Mouse (Mus musculus) E14TG2a.4 (cell line): ENCODE measurements around the gene Lrrc47.
A peak's percentile ranks its signal among the peaks of the same experiment; 100 is the strongest.

Source experiments
- H3K27me3 ChIP-seq: 2 replicates; pipeline ENCODE4 v1.6.1; 2014; ENCODE audit warnings: low read length, control low read depth; ENCODE audit not compliant: insufficient read depth
- H3K36me3 ChIP-seq: 2 replicates; pipeline ENCODE4 v1.6.1; 2014; ENCODE audit warnings: low read length, control low read depth; ENCODE audit not compliant: insufficient read depth
- H3K4me1 ChIP-seq: replicated peaks from 2 replicates; pipeline ENCODE4 v1.6.1; 2014; ENCODE audit warnings: low read depth, low read length, control low read depth
- H3K4me3 ChIP-seq: replicated peaks from 2 replicates; pipeline ENCODE4 v1.5.1; 2014; ENCODE audit warnings: mild to moderate bottlenecking, low read length
- H3K9me3 ChIP-seq: 2 replicates; pipeline ENCODE4 v1.6.1; 2014; ENCODE audit warnings: low read length, control low read depth
- CTCF ChIP-seq: conservative IDR thresholded peaks from 2 replicates; pipeline ENCODE4 v1.5.1; 2014; ENCODE audit warnings: low read length
- NANOG ChIP-seq: IDR thresholded peaks from 2 replicates; pipeline ENCODE4 v1.6.1; 2014; ENCODE audit warnings: borderline replicate concordance, low read length, mixed read lengths
- POU5F1 ChIP-seq: IDR thresholded peaks from 2 replicates; pipeline ENCODE4 v1.6.1; 2014; ENCODE audit warnings: low read length, borderline replicate concordance

Gene Lrrc47

DNA sequence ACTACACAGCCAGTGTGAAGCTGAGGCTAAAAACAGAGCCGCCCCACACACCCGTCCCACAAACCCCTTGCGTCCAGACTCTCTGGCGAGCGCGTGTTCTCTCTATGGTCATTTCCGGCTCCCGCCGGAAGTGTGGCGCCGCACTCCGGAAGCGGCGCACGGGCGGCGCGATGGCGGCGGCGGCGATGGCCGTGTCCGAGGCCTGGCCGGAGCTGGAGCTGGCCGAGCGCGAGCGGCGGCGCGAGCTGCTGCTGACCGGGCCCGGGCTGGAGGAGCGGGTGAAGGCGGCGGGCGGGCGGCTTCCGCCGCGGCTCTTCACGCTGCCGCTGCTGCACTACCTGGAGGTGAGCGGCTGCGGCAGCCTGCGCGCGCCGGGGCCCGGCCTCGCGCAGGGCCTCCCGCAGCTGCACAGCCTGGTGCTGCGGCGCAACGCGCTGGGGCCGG is at the start of gene Lrrc47:
Lrrc47 (plus strand) TSS at position 86 of the 444 bp plus-strand sequence.
- H3K9me3 ChIP-seq: no peaks in the 10 kb centered on the region
- H3K36me3 ChIP-seq: peaks cover 52% of the 10 kb centered on the region
- peaks cover 58% of the 10 kb centered on the region for H3K4me1 ChIP-seq
- TF ChIP-seq POU5F1: no peak
- no peak for TF ChIP-seq CTCF
- TF ChIP-seq NANOG: no peak
- H3K27me3 ChIP-seq: no peaks in the 10 kb centered on the region
- peak within 1 kb of the TSS; percentile 99 for H3K4me3 ChIP-seq

DNA sequence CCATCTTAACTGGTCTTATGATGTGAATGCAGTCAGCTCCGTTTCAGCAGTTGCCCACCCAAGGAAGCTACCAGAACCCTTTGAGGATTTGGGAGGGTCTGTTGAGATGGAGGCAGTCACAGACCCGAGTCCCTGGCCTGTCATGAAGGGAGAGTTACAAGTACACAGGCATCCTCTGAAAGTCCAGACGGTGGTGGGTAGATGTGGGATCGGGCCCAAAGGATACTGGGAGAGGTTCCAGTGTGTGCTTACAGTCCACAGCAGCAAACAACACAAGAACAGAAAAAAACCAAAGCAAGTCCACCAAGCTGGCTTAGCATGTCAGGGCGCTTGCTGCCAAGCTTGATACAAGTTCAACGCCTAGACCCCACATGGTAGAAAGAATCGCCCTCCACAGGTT is 48.9 kb upstream of the Lrrc47 start:
- TF ChIP-seq NANOG (no peak), CTCF (no peak)
- peaks cover 32% of the 10 kb centered on the region for H3K4me1 ChIP-seq
- H3K27me3 ChIP-seq: no peaks in the 10 kb centered on the region
- H3K4me3 ChIP-seq: no peak overlapping the region
- peaks cover 87% of the 10 kb centered on the region for H3K36me3 ChIP-seq
- no peaks in the 10 kb centered on the region for H3K9me3 ChIP-seq

DNA sequence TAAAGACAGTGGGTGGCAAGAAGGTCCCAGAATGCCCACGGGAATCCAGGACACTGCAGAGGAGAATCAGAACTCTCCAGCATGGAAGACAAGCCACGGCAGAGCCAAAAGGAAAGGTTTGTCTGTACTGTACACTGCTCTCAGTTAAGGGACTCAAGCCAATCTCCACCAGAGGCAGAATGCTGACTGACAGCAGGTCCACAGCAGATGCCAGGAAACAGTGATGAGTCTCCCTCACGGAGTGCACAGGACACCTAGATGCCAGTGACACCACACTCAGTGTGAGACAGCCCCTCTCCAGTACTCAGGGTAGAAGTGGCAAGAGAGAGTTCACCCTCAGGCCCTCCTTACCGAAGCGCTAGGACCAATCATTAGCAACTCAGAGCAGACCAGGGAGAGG is 44.9 kb upstream of the Lrrc47 start:
- Histone ChIP-seq H3K36me3 (peaks cover 95% of the 10 kb centered on the region), H3K9me3 (no peaks in the 10 kb centered on the region), H3K4me1 (peaks cover 6% of the 10 kb centered on the region; the same call in 1 of the 2 replicates), H3K27me3 (no peaks in the 10 kb centered on the region), H3K4me3 (no peak overlapping the region)
- TF ChIP-seq NANOG (no peak), POU5F1 (no peak), CTCF (no peak)

DNA sequence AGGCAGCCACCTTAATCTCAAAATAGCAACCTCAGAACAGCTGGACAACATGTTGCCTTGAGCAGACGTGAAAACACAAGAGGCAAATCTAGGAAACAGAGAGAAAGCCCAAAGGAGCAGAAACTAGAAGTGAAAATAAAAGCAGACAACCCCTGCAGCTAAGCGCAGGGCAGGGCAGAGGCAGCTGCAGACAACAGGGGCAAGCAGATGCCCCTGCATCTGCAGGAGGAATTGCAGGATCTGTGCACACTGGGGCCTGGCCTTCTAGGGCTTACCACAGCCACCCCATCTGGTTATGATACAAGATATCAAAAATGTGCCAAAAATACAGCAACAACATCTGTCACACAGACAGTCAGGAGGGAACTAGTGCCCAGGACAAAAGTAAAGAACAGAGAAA is 44.0 kb upstream of the Lrrc47 start:
- TF ChIP-seq CTCF (no peak), NANOG (no peak), POU5F1 (no peak)
- Histone ChIP-seq H3K4me1 (0 out of 2 replicates have a peak, but pooled peaks cover 3% of the 10 kb centered on the region), H3K36me3 (peaks cover 92% of the 10 kb centered on the region), H3K9me3 (no peaks in the 10 kb centered on the region), H3K4me3 (no peak overlapping the region), H3K27me3 (no peaks in the 10 kb centered on the region)

DNA sequence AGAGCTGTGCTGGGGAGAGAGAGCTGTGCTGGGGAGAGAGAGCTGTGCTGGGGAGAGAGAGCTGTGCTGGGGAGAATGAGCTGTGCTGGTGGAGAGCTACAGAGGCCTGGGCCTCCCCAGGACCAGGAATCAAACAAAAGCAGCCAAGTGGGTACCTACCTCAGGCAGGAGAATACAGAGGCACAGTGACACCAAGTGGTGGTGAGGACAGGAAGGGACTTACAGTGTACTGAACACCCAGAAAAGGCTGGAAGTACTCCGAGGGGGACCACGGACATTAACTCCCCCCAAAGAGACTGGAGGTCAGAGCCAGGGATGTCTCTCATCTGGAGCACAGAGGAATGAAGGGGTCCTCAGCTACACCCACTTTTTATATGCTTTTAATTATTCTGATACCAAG is 43.5 kb upstream of the Lrrc47 start:
- Histone ChIP-seq H3K4me1 (0 out of 2 replicates have a peak, but pooled peaks cover 3% of the 10 kb centered on the region), H3K4me3 (no peak overlapping the region), H3K36me3 (peaks cover 88% of the 10 kb centered on the region), H3K27me3 (no peaks in the 10 kb centered on the region), H3K9me3 (no peaks in the 10 kb centered on the region)
- no peak for TF ChIP-seq CTCF
- no peak for TF ChIP-seq NANOG
- no peak for TF ChIP-seq POU5F1

DNA sequence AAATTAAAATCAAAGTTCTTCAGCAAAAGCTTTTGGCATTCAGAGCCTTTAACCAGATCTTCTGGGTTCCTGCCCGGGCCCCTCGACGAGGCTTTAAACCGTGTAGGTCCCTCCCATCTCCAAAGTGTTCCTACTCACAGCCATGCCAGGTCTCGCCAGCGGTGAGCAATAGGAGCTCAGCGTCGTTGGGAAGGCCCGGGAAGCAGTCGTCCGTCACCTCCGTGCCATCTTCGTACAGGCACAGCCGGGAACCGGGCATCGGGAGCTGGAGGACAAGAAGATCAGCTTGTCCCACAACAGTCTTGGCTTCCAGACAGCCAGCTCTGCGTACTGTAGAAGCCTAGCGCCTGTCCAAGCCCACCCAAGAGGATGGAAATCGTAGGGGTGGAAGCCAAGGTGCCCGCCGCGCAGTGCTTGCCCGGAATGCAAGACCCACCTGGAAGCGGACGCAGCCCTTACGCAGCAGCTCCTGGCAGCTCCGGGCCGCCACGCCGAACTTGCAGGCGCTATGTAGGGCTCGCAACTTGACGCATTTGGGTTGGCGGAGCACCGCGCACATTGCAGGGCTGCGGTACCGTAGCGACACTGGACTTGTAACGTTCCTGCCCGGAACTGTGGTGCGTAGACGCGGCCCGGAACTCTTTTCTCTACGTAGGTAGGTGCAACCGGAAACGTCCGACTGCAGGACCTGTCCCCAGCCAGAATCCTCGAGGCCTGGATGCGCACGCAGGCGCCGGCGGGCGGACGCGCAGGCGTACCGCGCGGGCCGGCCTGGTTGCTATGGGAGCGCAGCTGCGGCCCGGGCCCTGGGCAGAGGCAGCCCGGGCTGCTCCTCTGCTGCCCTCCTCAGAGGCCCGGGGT is 36.9 kb upstream of the Lrrc47 start, which contains the start of the genes Dffb and Cep104:
Dffb (minus strand) TSS at position 696 of the 861 bp plus-strand sequence.
Cep104 (plus strand) TSS at position 764 of the 861 bp plus-strand sequence.
- 0 out of 2 replicates have a peak, but pooled peaks cover 4% of the 10 kb centered on the region for H3K27me3 ChIP-seq
- TF ChIP-seq NANOG (no peak), POU5F1 (no peak), CTCF (no peak)
- H3K9me3 ChIP-seq: no peaks in the 10 kb centered on the region
- peak within 1 kb of the TSS; percentile 97 for H3K4me3 ChIP-seq
- H3K4me1 ChIP-seq: peaks cover 25% of the 10 kb centered on the region
- peaks cover 40% of the 10 kb centered on the region for H3K36me3 ChIP-seq

DNA sequence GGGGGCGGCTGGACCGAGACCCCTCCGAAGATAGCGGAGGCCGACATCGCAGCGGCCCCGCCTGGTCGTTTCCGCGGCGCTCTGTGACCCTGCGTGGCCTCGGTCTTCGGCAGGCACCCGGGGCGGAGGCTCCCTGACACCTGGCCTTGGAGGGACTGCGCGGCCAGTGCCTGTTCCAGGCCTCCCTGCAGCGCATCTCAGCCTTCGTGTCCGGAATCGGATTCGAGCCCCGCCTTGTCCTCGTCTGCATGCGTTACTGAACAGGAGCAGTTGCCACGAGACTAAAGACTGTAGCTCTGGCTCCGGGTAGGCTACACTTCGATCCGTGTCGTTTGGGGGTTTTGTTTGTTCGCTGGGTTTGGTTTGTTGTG is 36.3 kb upstream of the Lrrc47 start:
- TF ChIP-seq POU5F1: no peak
- no peak for TF ChIP-seq CTCF
- no peak for TF ChIP-seq NANOG
- Histone ChIP-seq H3K9me3 (no peaks in the 10 kb centered on the region), H3K4me1 (peaks cover 25% of the 10 kb centered on the region)

DNA sequence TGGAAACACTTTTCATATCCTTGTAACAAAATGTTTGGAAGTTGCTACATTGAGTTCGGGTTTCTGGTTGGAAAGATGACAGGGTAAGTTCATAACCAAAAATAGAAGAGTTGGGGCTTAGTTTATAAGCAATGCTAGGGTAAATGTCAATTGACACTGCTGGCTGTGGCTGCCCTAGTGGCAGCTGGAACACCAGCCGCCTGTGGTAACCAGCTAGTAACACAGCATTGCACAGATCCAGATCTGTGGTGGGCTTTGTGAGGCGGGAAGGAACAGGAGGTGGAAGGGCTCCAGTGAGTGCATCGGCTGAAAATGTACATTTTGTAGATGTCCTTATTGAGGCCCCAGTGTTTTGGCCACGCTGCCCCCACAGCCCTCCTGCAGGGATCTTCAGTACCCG is 35.8 kb upstream of the Lrrc47 start:
- Histone ChIP-seq H3K36me3 (peaks cover 39% of the 10 kb centered on the region), H3K4me3 (peak overlapping the region; percentile 97), H3K9me3 (no peaks in the 10 kb centered on the region), H3K4me1 (peaks cover 25% of the 10 kb centered on the region), H3K27me3 (0 out of 2 replicates have a peak, but pooled peaks cover 4% of the 10 kb centered on the region)
- TF ChIP-seq POU5F1: no peak
- TF ChIP-seq CTCF: no peak

More for the DNA sequence above, 36.3 kb upstream of the Lrrc47 start:
- H3K36me3 ChIP-seq: peaks cover 39% of the 10 kb centered on the region
- peak overlapping the region; percentile 97 for H3K4me3 ChIP-seq
- 0 out of 2 replicates have a peak, but pooled peaks cover 4% of the 10 kb centered on the region for H3K27me3 ChIP-seq

DNA sequence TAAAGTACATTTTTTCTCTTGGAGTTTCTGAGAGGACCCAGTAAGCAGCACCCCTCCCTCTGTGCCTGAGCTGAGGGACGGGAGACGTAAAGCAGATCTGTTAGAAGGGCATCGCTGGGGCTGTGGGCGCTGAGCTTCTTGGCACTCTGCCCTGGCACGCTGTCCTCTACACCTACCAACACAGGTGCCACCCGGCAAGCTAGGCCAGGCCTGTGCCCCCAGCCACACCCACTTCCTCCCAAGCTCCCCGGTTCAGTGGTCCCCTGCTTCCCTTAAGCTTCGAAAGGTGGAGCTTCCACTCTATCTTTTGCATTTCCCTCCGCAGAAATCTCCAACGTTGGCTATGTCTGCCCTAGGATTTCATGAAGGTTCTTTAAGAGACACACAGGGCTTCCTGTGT is 32.3 kb upstream of the Lrrc47 start:
- peaks cover 17% of the 10 kb centered on the region for H3K4me1 ChIP-seq
- no peak for TF ChIP-seq CTCF
- TF ChIP-seq POU5F1: no peak
- TF ChIP-seq NANOG: no peak
- no peak overlapping the region for H3K4me3 ChIP-seq
- H3K27me3 ChIP-seq: 0 out of 2 replicates have a peak, but pooled peaks cover 4% of the 10 kb centered on the region
- no peaks in the 10 kb centered on the region for H3K9me3 ChIP-seq
- peaks cover 55% of the 10 kb centered on the region for H3K36me3 ChIP-seq
